Mouse (Mus musculus): ENCODE data around the gene Tshz2.

The Tshz2 gene

DNA sequence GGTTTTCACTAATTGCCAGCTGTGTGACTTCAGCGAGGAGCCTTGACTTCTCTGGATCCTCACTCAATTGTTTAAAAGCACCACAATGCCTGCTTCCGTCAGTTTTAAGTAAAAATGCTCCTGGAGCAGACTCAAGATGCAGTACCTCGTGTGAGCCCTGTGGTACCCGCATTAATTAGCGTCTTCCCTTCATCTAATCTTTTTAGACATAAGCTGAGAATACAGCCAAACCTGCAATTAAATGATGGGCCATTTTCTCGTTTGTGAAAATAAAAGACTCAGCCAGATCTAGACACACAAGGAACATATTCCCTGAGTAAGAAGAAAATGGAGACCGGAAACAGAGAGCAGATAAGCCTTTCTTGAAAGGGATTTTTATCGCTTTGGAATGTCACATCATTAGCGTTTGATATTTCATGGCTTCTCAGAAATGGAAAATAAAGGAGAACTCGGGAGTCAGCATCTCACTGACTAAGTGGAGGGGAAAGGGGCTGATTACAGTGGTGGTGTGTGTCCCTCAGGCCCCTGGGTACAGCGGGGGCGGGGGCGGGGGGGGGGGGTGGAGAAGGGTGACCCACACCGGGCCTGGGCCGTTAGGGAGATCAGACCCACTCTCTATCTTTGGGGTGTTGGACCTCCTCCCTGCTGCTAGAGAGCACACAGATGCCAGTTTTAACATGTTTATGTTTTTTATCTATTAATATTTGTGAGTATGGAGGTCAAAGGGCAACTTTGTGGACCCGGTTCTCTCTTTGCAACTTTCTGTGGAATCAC, 364.6 kb downstream of the Tshz2 start:
- DNase-seq (ENCODE audit: low read depth in 1 of 2, low spot score in 2 of 2) = no peak

DNA sequence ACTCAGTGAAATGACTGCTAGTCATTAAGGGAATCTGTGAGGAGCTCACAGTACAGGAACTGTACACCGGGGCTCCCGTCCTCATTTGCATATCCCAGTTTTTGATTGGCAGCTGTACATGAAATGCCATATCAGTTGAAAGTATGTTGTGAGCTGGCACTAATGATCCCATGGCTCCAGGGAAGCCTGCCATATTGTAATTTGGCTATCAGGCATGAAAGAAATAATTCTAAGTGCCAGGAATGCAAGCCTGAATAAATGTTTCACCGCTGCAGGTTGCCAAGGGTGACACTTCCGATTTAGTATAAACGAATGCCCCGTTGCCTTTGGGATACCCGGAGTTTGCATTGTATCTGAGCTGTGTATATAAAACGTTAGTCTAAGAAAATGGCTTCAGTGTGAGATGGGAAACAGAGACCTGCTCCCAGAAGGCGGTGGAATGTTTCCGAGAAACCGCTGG, 366.1 kb downstream of the Tshz2 start:
- DNase-seq (ENCODE audit: low read depth in 1 of 2, low spot score in 2 of 2) = no peak

DNA sequence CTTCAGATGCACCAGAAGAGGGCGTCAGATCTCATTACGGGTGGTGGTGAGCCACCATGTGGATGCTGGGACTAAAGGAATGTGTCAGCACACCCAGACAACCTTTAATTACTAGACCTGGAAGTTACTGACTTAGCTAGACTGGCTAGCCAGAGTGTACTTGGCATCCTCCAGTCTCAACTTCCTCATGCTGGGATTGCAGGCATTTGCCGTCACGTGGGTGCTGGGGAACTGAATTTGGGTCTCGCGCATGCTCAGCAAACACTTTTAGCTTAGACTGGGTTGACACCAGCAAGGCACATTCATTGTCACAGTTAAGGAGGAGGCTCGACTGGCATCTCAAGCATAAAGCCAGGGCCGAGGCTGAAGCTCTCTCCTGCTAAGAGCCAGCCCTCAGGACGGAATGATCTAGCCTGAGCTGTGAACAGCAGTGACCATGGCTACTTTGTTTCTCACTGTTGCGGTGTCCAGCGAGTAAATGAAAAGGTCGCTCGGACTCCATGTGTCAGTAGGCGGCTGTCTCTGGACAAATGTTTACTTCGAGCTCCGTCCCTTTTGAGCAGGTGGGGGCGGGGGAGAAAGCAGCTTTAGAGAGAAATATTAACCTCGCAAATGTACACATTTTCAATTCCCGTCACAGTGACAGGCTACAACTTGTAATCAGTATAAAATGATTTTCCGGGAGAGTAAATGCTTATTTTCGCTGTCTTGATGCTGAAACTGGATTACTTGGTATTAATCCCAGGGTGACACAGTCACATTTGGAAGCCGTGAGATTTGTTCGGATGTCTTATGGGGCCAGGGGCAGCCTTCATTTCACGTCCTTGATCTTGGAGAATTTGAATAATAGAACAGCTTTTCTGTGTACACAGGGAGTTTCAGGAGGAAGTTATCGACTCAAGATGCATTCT, 370.0 kb downstream of the Tshz2 start:
- DNase-seq (ENCODE audit: low read depth in 1 of 2, low spot score in 2 of 2) = no peak

DNA sequence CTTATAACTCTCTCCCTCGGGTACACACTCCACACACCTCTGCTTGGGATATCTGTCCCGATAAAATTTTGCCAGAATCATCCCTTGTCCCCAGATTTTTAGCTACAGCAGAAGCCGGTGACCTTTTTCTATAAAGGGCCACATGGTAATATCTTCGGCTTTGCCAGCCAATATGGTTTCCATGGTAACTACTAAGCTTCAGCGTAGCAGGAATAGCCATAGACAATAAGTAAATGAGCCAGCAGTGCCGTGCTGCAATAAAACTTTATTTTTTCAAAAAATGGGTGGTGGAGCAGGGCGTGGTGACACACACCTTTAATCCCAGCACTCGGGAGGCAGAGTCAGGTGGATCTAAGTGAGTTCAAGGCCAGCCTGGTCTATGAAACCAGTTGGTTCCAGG, 370.9 kb downstream of the Tshz2 start:
- DNase-seq (ENCODE audit: low read depth in 1 of 2, low spot score in 2 of 2) = no peak

DNA sequence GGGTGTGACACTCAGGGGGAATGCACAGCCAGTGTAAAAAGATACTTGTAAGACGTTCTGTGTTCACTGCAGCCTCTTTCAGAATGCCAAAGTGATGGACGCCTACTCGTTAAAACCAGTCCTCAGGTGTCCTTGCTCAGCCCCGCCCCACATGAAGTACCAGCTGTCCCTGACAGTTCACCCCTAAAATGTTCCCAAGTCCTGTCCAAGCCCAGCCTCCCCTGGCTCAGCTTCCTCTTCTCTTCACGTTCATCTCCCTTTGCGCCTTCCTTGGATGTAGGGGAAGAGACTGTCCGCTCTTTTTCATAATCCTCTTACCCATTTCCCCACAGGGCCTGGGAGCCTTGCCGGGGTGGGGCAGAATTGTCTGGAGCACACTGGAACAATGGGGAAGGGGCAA, 374.0 kb downstream of the Tshz2 start:
- DNase-seq (ENCODE audit: low read depth in 1 of 2, low spot score in 2 of 2) = no peak

- no peak for DNase-seq (ENCODE audit: low read depth in 1 of 2, low spot score in 2 of 2)
Measured at GRCm38 (mm10) chr2:170007426-170007958, 374.7 kb downstream of the Tshz2 start.

DNA sequence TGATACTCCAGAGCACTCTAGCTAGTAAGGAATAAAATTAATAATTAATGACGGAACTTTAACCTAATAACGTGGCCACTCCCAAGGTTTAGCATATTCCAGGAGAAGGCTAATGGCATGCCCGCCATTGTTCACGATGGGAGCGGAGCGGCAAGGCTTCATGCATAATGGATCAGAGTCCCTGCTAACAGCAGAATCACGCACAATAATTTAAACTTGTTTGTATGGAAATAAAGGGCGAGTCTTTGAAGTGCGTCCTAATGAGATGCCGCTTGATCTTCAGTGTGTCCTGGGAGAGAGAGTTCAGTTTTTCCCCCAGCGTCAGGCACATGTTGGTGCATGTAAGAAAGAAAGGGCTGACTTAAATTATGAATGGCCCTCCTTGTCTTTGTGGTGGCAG, 376.9 kb downstream of the Tshz2 start:
- DNase-seq (ENCODE audit: low read depth in 1 of 2, low spot score in 2 of 2) = no peak

DNA sequence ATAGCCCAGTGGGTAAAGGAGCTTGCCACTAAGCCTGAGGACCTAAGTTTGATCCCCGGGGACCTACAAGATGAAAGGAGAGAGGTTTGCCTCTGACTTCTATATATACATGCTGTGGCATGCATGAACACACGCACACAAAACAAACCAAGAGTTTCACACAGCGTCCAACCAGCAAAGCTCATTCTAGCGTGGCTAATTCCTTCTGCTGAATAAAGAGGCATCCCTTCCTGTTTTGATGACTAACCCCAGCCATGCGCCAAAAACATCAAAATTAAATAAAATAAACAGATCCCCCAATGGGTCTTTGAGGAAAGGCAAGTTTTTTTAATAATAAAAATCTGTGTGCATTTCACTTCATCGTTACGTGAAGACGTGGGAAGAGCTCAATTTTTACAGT, 379.0 kb downstream of the Tshz2 start:
- no peak for DNase-seq (ENCODE audit: low read depth in 1 of 2, low spot score in 2 of 2)

DNA sequence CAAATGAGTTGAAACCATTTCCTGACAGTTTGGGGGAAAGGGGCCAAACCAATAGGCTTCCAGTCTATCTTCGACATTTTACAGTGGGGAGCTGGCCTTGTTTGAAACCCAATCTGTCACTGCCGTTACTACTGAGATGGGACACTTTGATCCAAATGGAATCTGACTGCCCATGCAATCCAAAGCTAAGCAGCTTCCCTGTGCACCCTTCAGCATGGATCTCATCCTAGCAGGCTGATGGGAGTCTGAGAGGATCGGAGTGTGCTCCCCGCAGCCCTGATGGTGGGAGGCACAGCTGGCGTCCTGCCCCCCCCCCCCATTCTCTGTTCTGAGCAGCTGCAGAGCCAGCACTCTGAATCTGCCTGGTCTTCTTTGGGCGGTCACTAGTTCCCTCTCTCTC, 384.5 kb downstream of the Tshz2 start:
- DNase-seq (ENCODE audit: low read depth in 1 of 2, low spot score in 2 of 2) = no peak

DNA sequence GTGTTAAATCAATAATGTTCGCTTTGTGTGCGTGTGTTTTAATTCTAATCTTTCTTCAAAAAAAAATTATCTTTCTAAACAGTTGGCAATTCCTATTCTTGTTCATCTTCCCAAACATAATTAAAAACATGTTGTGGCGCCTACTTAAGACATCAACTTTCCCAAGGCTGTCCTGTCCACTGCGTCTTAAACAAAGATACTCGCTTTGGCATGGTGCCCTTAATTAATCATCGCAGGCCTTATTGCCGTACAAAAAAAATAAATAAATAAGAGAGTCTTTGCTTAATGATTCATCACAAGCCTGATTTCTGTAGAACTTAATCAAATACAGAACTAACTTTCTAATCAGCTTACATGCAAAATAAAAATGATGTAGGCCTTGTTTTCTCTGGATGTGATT, 385.1 kb downstream of the Tshz2 start:
- DNase-seq (ENCODE audit: low read depth in 1 of 2, low spot score in 2 of 2) = no peak

DNA sequence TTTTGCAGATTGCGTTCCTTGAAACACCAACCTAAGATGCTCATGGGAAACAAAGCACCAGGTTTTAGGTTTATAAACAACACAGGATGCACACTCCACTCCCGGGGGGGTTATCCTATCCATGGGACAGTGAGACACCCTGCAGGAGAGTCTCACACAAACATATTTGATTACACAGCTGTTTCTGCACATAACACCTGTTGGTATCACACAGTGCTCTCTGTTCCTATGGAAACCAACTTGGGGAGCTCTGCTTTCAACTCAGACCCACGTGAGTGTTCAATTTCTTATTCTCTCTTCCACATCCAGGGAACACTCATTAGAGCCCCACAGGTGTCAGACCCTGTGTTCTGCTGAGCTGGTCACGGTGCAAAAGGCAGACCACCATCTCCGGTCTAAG, 390.1 kb downstream of the Tshz2 start:
- DNase-seq (ENCODE audit: low read depth in 1 of 2, low spot score in 2 of 2) = no peak

GRCm38 (mm10) chr2:170023741-170024140, 390.9 kb downstream of the Tshz2 start:
- DNase-seq (ENCODE audit: low read depth in 1 of 2, low spot score in 2 of 2) = no peak

- no peak for DNase-seq (ENCODE audit: low read depth in 1 of 2, low spot score in 2 of 2)
Measured at GRCm38 (mm10) chr2:170024939-170025338, 392.1 kb downstream of the Tshz2 start.

DNA sequence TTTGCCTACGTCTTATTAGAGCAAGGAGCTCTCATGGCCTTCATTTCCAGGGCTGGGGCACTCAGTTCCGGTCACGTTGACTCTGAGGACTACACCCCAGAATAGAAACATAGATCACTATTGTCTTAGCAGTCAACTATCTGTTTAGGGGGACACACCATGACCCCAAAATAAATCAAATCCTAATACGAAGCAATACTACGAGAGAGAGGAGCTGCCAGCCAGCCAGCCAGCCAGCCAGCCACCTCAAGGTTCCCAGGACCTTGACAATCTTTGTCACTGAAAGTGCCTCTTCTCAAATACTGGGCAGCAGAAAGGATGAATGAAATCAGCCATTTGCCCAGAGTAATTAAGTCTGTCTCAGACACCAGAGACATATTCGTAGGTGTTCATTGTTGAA, 393.1 kb downstream of the Tshz2 start:
- DNase-seq (ENCODE audit: low read depth in 1 of 2, low spot score in 2 of 2) = no peak

DNA sequence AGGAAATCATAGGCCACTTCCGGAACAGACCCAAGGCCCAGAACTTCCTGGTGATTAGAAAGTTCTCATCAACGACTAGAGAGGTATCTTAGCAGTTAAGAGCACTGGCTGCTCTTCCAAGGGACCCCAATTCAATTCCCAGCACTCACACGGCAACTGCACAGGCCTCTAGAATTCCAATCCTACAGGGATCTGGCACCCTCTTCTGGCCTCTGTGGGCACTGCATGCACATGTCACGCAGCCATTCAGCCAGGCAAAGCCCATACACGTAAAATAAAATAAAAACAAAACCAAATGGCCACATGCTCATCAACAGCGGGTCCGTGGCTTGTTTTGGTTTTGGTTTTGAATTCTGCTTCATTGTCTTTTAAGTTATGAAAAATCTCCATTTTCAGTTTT, 395.0 kb downstream of the Tshz2 start:
- no peak for DNase-seq (ENCODE audit: low read depth in 1 of 2, low spot score in 2 of 2)

- no peak for DNase-seq (ENCODE audit: low read depth in 1 of 2, low spot score in 2 of 2)
Measured at GRCm38 (mm10) chr2:170028488-170029303, 395.9 kb downstream of the Tshz2 start.

- DNase-seq (ENCODE audit: low read depth in 1 of 2, low spot score in 2 of 2) = no peak
Measured at GRCm38 (mm10) chr2:170029304-170029856, 396.6 kb downstream of the Tshz2 start.

- DNase-seq (ENCODE audit: low read depth in 1 of 2, low spot score in 2 of 2) = no peak
Measured at GRCm38 (mm10) chr2:170031226-170031625, 398.4 kb downstream of the Tshz2 start.

DNA sequence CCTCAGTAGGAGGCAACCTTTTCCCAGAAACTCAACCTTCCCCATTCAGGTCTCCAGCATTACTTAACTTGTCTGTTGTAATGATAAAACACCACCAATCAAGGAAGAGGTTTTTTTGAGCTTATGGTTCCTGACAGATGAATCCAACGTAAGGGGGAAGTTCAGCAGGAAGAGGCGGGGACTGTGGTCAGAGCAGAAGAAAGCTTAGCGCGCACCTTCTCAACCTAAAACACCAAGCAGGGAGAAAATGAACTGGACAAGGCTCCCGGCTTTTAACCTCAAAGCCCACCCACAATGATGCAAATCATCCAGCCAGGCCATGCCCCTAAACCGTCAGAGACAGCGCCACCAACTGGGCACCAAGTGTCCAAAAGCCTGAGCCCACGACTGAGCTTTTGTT, 399.1 kb downstream of the Tshz2 start:
- no peak for DNase-seq (ENCODE audit: low read depth in 1 of 2, low spot score in 2 of 2)

DNA sequence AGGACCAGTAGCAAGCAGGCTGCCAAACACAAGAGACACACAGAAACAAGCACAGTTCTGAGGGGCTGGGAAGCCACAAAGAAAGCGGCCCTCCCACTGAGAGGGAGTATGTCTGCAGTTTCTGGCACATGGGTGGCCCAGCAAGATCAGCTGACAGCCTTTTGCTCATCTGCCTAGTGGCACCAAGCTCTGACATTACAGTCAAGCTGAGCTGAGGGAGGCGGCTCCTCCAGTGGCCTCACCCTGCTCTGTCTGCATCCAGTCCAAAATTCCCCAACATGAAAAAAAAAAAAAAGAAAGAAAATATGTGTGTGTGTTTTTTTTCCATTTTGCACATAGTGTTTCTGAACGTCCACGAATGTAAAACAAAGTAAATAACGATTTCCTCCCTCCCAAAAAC, 400.4 kb downstream of the Tshz2 start:
- DNase-seq (ENCODE audit: low read depth in 1 of 2, low spot score in 2 of 2) = no peak

GRCm38 (mm10) chr2:170034794-170035193, 402.0 kb downstream of the Tshz2 start:
- no peak for DNase-seq (ENCODE audit: low read depth in 1 of 2, low spot score in 2 of 2)

Measured in monocyte, adult 2 months (primary cell).